Mouse (Mus musculus) spleen, adult 2 months (tissue): ENCODE results near the gene Zfp839.

Experiments
- CTCF ChIP-seq: fragments of 200-500 bp; IDR thresholded peaks from 2 replicates; pipeline ENCODE4 v1.5.1; 2011; ENCODE audit warnings: mild to moderate bottlenecking, inconsistent platforms; ENCODE audit not compliant: insufficient read depth, insufficient read length, insufficient replicate concordance; ENCODE audit errors: extremely low read depth
- POLR2A ChIP-seq: fragments of 200-500 bp; IDR thresholded peaks from 2 replicates; pipeline ENCODE4 v1.6.1; 2011; ENCODE audit warnings: low read depth, low read length, inconsistent platforms

- TF ChIP-seq CTCF (no peak), POLR2A (no peak)
Measured at GRCm38 (mm10) chr12:110837850-110838249, 12.2 kb upstream of the Zfp839 start.
